11 mouse cellular contexts compared by ENCODE assay signal in the genomic region with DNA sequence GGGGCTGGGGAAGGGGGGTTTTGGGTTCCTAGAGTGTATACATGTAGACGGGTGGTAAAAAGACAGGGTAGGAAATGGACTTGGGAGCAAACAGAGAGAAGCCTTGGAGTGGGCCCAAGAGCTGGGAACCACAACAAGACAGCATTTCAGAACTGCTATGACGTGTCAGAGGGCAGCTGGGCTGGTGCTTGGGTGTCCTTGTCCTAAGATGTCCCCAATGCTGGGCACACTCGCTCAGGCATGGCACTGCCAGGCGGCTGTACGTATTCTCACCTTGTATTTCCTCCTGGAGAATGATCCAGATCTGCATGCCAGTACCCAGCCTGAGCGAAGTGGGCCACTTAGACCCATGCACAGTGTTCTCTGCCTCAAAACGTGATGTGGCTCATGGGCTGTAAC.
A peak's percentile ranks its signal among the peaks of the same experiment; 100 is the strongest.
DNase-seq lines count a peak whose midpoint lies in the region; ATAC-seq and TF ChIP-seq lines count a peak whose summit lies in the region.
"Had no signal": no experiment of that assay in that cellular context is flagged by ENCODE, and none has a peak within 500 bp of the region (broad histone marks: within the 10 kb centered on the region; RNA-seq: fewer than 3 reads in every experiment).

No protein-coding gene starts in this region.

- DNase-seq in heart, adult 8-10 months (ENCODE audit: low spot score), result no peak
- DNase-seq in thymus, adult 2 months, result no peak
- no peak for DNase-seq in thymus, postnatal 4 days
- DNase-seq in kidney, postnatal 10 days, result peak; percentile 55
- DNase-seq in stomach, postnatal 0 days (ENCODE audit: low spot score), result no peak
- no peak for DNase-seq in right cerebral cortex, postnatal 10 days (ENCODE audit: low spot score in 2 of 2)

- H3K9me3 ChIP-seq in heart, embryonic 12.5 days (replicated peaks), result no peaks in the 10 kb centered on the region
- no peaks in the 10 kb centered on the region for H3K9me3 ChIP-seq in stomach, postnatal 0 days (ENCODE audit: control insufficient read depth, low read length)
- H3K9me3 ChIP-seq: midbrain, embryonic 15.5 days had no signal

- ATAC-seq in heart, embryonic 12.5 days (ENCODE audit: insufficient number of reproducible peaks, low FRiP score), result no peak
- ATAC-seq in stomach, postnatal 0 days (ENCODE audit: low FRiP score, low TSS enrichment), result no peak
- ATAC-seq in granulocyte monocyte progenitor cell, adult 5-6 weeks (replicated peaks; ENCODE audit: poor library complexity, severe bottlenecking), result no peak
- ATAC-seq: activated CD4-positive, CD25-positive, alpha-beta regulatory T cell, adult 4 months; midbrain, embryonic 15.5 days had no signal

- H3K27ac ChIP-seq in heart, embryonic 12.5 days (ENCODE audit: poor library complexity, severe bottlenecking), result no peak overlapping the region
- H3K27ac ChIP-seq in thymus, adult 2 months (ENCODE audit: control insufficient read depth, insufficient read depth, low read length), result no peak overlapping the region
- peak overlapping the region; percentile 94 for H3K27ac ChIP-seq in stomach, postnatal 0 days (replicated peaks)
- H3K27ac ChIP-seq: midbrain, embryonic 15.5 days had no signal

- no peaks in the 10 kb centered on the region for H3K27me3 ChIP-seq in heart, embryonic 12.5 days (replicated peaks)
- H3K27me3 ChIP-seq in thymus, adult 2 months (ENCODE audit: control insufficient read depth, insufficient read depth, low read length), result no peaks in the 10 kb centered on the region
- H3K27me3 ChIP-seq in stomach, postnatal 0 days (ENCODE audit: control insufficient read depth, insufficient read depth, low read length), result no peaks in the 10 kb centered on the region
- H3K27me3 ChIP-seq: CH12.LX; midbrain, embryonic 15.5 days had no signal

- TF ChIP-seq EP300 in stomach, postnatal 0 days (optimal IDR thresholded peaks at IDR 0.05), result no peak

- H3K4me1 ChIP-seq in heart, embryonic 12.5 days (replicated peaks), result peaks cover 79% of the 10 kb centered on the region
- peaks cover 89% of the 10 kb centered on the region for H3K4me1 ChIP-seq in thymus, adult 2 months (replicated peaks; ENCODE audit: control insufficient read depth, insufficient read depth, low read length)
- H3K4me1 ChIP-seq in stomach, postnatal 0 days (replicated peaks; ENCODE audit: control insufficient read depth, insufficient read depth), result peaks cover 21% of the 10 kb centered on the region

- 0 out of 2 replicates have a peak overlapping the region, but pooled peaks have one; percentile 17 for H3K9ac ChIP-seq in heart, embryonic 12.5 days
- H3K9ac ChIP-seq in stomach, postnatal 0 days (ENCODE audit: low read length), result peak overlapping the region; percentile 76; the same call in 1 of the 2 replicates
- H3K9ac ChIP-seq: midbrain, embryonic 15.5 days had no signal

- no peak overlapping the region for H3K4me3 ChIP-seq in heart, embryonic 12.5 days
- H3K4me3 ChIP-seq in thymus, adult 2 months (ENCODE audit: control insufficient read depth, insufficient read depth, low read length), result peak overlapping the region; percentile 9
- H3K4me3 ChIP-seq in stomach, postnatal 0 days (ENCODE audit: low read depth, low read length), result peak overlapping the region; percentile 38; the same call in 1 of the 2 replicates
- H3K4me3 ChIP-seq: midbrain, embryonic 15.5 days had no signal

- peak overlapping the region; percentile 63 for H3K4me2 ChIP-seq in heart, embryonic 12.5 days
- peak overlapping the region; percentile 63 for H3K4me2 ChIP-seq in stomach, postnatal 0 days (replicated peaks; ENCODE audit: low read depth)
- H3K4me2 ChIP-seq: midbrain, embryonic 15.5 days had no signal

- H3K36me3 ChIP-seq in heart, embryonic 12.5 days, result peaks cover 9% of the 10 kb centered on the region; the same call in 1 of the 2 replicates
- no peaks in the 10 kb centered on the region for H3K36me3 ChIP-seq in thymus, adult 2 months (ENCODE audit: control insufficient read depth, insufficient read depth, low read length)
- H3K36me3 ChIP-seq in stomach, postnatal 0 days (ENCODE audit: control insufficient read depth, insufficient read depth, low read length), result peaks cover 2% of the 10 kb centered on the region; the same call in 1 of the 2 replicates
- H3K36me3 ChIP-seq: midbrain, embryonic 15.5 days had no signal

- TF ChIP-seq POLR2A in thymus, adult 2 months (IDR thresholded peaks at IDR 0.05; ENCODE audit: control insufficient read depth, extremely low read depth, insufficient read depth, low read length, poor library complexity), result no peak

- WGBS in heart, embryonic 12.5 days, result 87% methylated on average over 7 of the region's 7 CpGs
- whole genome bisulfite sequencing in thymus, adult 2 months, result 31% methylated on average over 7 of the region's 7 CpGs
- WGBS in stomach, postnatal 0 days, result 72% methylated on average over 7 of the region's 7 CpGs

- no peak for TF ChIP-seq CTCF in thymus, adult 2 months (IDR thresholded peaks at IDR 0.05; ENCODE audit: borderline replicate concordance, control insufficient read depth, extremely low read depth, insufficient read depth, low read length, poor library complexity)
- TF ChIP-seq CTCF in stomach, postnatal 0 days (IDR thresholded peaks at IDR 0.05; ENCODE audit: low read depth), result no peak
